Mouse (Mus musculus) small intestine, adult 2 months (tissue): ENCODE data around the gene Fads1. TPM values are rescaled to one million over a fixed set of nuclear protein-coding genes. Genes with fewer than 3 reads are reported as not detected.
A peak's percentile ranks its signal among the peaks of the same experiment; 100 is the strongest.
"Not testable (repeated sequence)": the region's sequence is repeated elsewhere in the genome, so short reads cannot be mapped to it uniquely, and the experiment has no call there.

ENCODE experiments used
- H3K27ac ChIP-seq: fragments of 200-500 bp; 2 replicates; pipeline ENCODE4 v1.5.1; 2012; ENCODE audit warnings: low read depth, low read length, control low read depth, inconsistent platforms; ENCODE audit not compliant: insufficient read depth
- H3K27me3 ChIP-seq: fragments of 200-500 bp; 2 replicates; pipeline ENCODE4 v1.6.1; 2012; ENCODE audit warnings: mild to moderate bottlenecking, moderate library complexity, low read length, inconsistent platforms; ENCODE audit not compliant: control insufficient read depth, insufficient read depth
- H3K36me3 ChIP-seq: fragments of 200-500 bp; 2 replicates; pipeline ENCODE4 v1.6.1; 2012; ENCODE audit warnings: mild to moderate bottlenecking, low read length, control low read depth, inconsistent platforms; ENCODE audit not compliant: control insufficient read depth, insufficient read depth
- H3K4me1 ChIP-seq: fragments of 200-500 bp; 2 replicates; pipeline ENCODE4 v1.6.1; 2012; ENCODE audit warnings: low read length, inconsistent platforms, mixed read lengths; ENCODE audit not compliant: control insufficient read depth, insufficient read depth, insufficient read length
- H3K4me3 ChIP-seq: fragments of 200-500 bp; 2 replicates; pipeline ENCODE4 v1.5.1; 2012; ENCODE audit warnings: low read depth, mild to moderate bottlenecking, control low read depth, inconsistent platforms, low read length, moderate library complexity
- CTCF ChIP-seq: fragments of 200-500 bp; IDR thresholded peaks from 2 replicates; pipeline ENCODE4 v1.5.1; 2012; ENCODE audit warnings: low read depth, mild to moderate bottlenecking, control low read depth, inconsistent platforms, low read length, moderate library complexity, mixed read lengths; ENCODE audit not compliant: insufficient replicate concordance, insufficient read length; ENCODE audit errors: extremely low read depth
- POLR2A ChIP-seq: fragments of 200-500 bp; IDR thresholded peaks from 2 replicates; pipeline ENCODE4 v1.6.1; 2012; ENCODE audit warnings: low read depth, mild to moderate bottlenecking, control low read depth, inconsistent platforms, low read length, moderate library complexity
- WGBS: fragments of 180-500 bp; shearing (Covaris S2); methylation state at CpG from one replicate; pipeline ENCODE4 v1.1.7; 2018; 5-methylcytosine and 5-hydroxymethylcytosine counted together
- polyA plus RNA-seq: library from polyadenylated mRNA; depleted of rRNA; stranded (reverse); fragments of >200 nt; gene quantifications from 2 replicates; pipeline ENCODE4 v1.2.3, GENCODE M21; 2012

The Fads1 gene
- polyA plus RNA-seq, 1 experiment, result 8.5 TPM

- H3K27ac ChIP-seq, result peak overlapping the region; percentile 2; the same call in 1 of the 2 replicates
- TF ChIP-seq POLR2A, result no peak
- TF ChIP-seq CTCF, result no peak
- WGBS, result 35% methylated on average over 3 of the region's 3 CpGs
- H3K4me3 ChIP-seq, result no peak overlapping the region
- H3K36me3 ChIP-seq, result no peaks in the 10 kb centered on the region
- no peaks in the 10 kb centered on the region for H3K4me1 ChIP-seq
- H3K27me3 ChIP-seq, result no peaks in the 10 kb centered on the region
These were observed 33.5 kb upstream of the Fads1 start for GRCm38 (mm10) chr19:10149189-10149588.

DNA sequence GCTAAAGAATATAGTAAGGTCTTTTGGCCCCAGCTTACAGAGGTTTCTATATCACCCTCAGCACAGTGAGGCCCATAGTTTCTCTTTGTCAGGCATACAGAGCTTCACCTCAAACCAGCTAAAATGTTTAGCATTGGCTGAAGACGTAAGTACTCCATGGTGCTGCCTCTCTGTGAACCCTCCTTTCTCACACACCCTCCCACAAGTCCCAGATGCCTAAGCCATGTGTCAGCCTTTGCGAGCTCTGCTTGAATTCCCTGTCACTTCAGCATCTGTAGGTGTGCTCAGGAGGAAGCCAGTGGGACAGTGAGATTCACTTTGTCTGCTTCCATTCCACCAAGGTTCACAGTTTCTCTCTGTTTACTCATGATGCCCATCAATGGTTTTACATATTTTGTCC, 25.0 kb upstream of the Fads1 start:
- peaks cover 2% of the 10 kb centered on the region; the same call in 1 of the 2 replicates for H3K4me1 ChIP-seq
- TF ChIP-seq POLR2A, result no peak
- no peak for TF ChIP-seq CTCF
- 84% methylated on average over 2 of the region's 2 CpGs for WGBS
- no peaks in the 10 kb centered on the region for H3K36me3 ChIP-seq
- H3K4me3 ChIP-seq, result no peak overlapping the region
- no peaks in the 10 kb centered on the region for H3K27me3 ChIP-seq
- no peak overlapping the region for H3K27ac ChIP-seq

- H3K27me3 ChIP-seq, result no peaks in the 10 kb centered on the region
- H3K27ac ChIP-seq, result no peak overlapping the region
- TF ChIP-seq POLR2A (no peak), CTCF (no peak)
- no peaks in the 10 kb centered on the region for H3K36me3 ChIP-seq
- no peak overlapping the region for H3K4me3 ChIP-seq
- 91% methylated on average over 3 of the region's 3 CpGs for WGBS
- H3K4me1 ChIP-seq, result peaks cover 2% of the 10 kb centered on the region; the same call in 1 of the 2 replicates
These were observed 18.8 kb upstream of the Fads1 start for GRCm38 (mm10) chr19:10163896-10164295.

GRCm38 (mm10) chr19:10165928-10166327, 16.8 kb upstream of the Fads1 start:
- H3K4me1 ChIP-seq, H3K27ac ChIP-seq, H3K27me3 ChIP-seq, H3K36me3 ChIP-seq, H3K4me3 ChIP-seq: not testable (repeated sequence)
- 65% methylated on average over 4 of the region's 4 CpGs for WGBS

DNA sequence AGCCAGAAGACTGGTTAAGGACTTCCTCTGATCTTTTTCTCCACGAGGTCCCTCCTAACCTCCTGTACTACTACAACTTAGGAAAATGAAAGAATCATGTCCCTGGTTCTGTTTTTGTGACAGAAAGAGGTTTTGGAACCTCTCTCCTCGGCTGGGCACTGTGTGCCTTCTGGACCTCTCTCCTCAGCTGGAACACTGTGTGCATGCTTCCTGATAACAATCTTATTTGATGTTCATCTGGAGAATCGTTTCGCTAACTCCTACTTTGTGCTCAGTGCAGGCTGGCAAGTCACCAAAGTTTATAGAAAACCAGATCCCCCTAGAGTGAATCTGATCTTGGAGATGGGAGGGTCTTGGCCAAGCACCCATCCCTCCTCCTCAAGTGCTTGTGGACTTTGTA, 15.6 kb upstream of the Fads1 start:
- H3K4me1 ChIP-seq, result peaks cover 5% of the 10 kb centered on the region; the same call in 1 of the 2 replicates
- WGBS, result 55% methylated on average over 4 of the region's 4 CpGs
- no peaks in the 10 kb centered on the region for H3K27me3 ChIP-seq
- H3K4me3 ChIP-seq, result no peak overlapping the region
- no peaks in the 10 kb centered on the region for H3K36me3 ChIP-seq
- H3K27ac ChIP-seq, result no peak overlapping the region
- TF ChIP-seq POLR2A (no peak), CTCF (no peak)

GRCm38 (mm10) chr19:10167951-10168350, 14.7 kb upstream of the Fads1 start:
- H3K4me3 ChIP-seq, result no peak overlapping the region
- WGBS, result 79% methylated on average over 1 of the region's 1 CpGs
- no peaks in the 10 kb centered on the region for H3K36me3 ChIP-seq
- H3K27ac ChIP-seq, result no peak overlapping the region
- peaks cover 6% of the 10 kb centered on the region; the same call in 1 of the 2 replicates for H3K4me1 ChIP-seq
- TF ChIP-seq POLR2A (no peak), CTCF (no peak)
- no peaks in the 10 kb centered on the region for H3K27me3 ChIP-seq

- no peaks in the 10 kb centered on the region for H3K27me3 ChIP-seq
These were observed 14.2 kb upstream of the Fads1 start for GRCm38 (mm10) chr19:10168441-10168840.

GRCm38 (mm10) chr19:10169179-10169578, 13.5 kb upstream of the Fads1 start:
- Histone ChIP-seq H3K36me3 (no peaks in the 10 kb centered on the region), H3K27ac (no peak overlapping the region), H3K4me1 (peaks cover 8% of the 10 kb centered on the region; the same call in 1 of the 2 replicates), H3K4me3 (no peak overlapping the region), H3K27me3 (no peaks in the 10 kb centered on the region)
- TF ChIP-seq POLR2A, result no peak
- no peak for TF ChIP-seq CTCF

More at GRCm38 (mm10) chr19:10168441-10168840, 14.2 kb upstream of the Fads1 start:
- no peak for TF ChIP-seq POLR2A
- no peak for TF ChIP-seq CTCF
- H3K27ac ChIP-seq, result no peak overlapping the region
- H3K4me1 ChIP-seq, result peaks cover 8% of the 10 kb centered on the region; the same call in 1 of the 2 replicates
- H3K4me3 ChIP-seq, result no peak overlapping the region
- WGBS, result 49% methylated on average over 3 of the region's 3 CpGs
- H3K36me3 ChIP-seq, result no peaks in the 10 kb centered on the region

- H3K4me1 ChIP-seq, H3K27me3 ChIP-seq, H3K27ac ChIP-seq, H3K4me3 ChIP-seq, H3K36me3 ChIP-seq: not testable (repeated sequence)
- 78% methylated on average over 3 of the region's 3 CpGs for WGBS
These were observed 12.9 kb upstream of the Fads1 start for GRCm38 (mm10) chr19:10169692-10170330.
